Mouse (Mus musculus): Measurements from ENCODE around the gene Cd40.

- TF ChIP-seq EP300 (IDR thresholded peaks at IDR 0.05; ENCODE audit: low read depth) (no peak), CTCF (IDR thresholded peaks at IDR 0.05; ENCODE audit: low read depth) (no peak)
Measured at GRCm38 (mm10) chr2:165061638-165062433, 6.4 kb downstream of the Cd40 start.
